Mouse (Mus musculus): Measurements from ENCODE around the gene Syt2.

Syt2 gene

GRCm38 (mm10) chr1:134741946-134742661 lies 95.6 kb downstream of the Syt2 start:
- DNase-seq (ENCODE audit: low spot score in 2 of 2), result no peak

- DNase-seq (ENCODE audit: low spot score in 2 of 2), result no peak
Measured at GRCm38 (mm10) chr1:134745648-134746047, 99.2 kb downstream of the Syt2 start.

- DNase-seq (ENCODE audit: low spot score in 2 of 2), result no peak
Measured at GRCm38 (mm10) chr1:134747236-134748174, 101.0 kb downstream of the Syt2 start.

- no peak for DNase-seq (ENCODE audit: low spot score in 2 of 2)
Measured at GRCm38 (mm10) chr1:134749889-134750288, 103.4 kb downstream of the Syt2 start.

- DNase-seq (ENCODE audit: low spot score in 2 of 2), result no peak
Measured at GRCm38 (mm10) chr1:134752447-134752846, 106.0 kb downstream of the Syt2 start.

- DNase-seq (ENCODE audit: low spot score in 2 of 2), result no peak
Measured at GRCm38 (mm10) chr1:134753751-134754630, 107.5 kb downstream of the Syt2 start.

GRCm38 (mm10) chr1:134754818-134755217 lies 108.3 kb downstream of the Syt2 start:
- DNase-seq (ENCODE audit: low spot score in 2 of 2), result no peak

GRCm38 (mm10) chr1:134755548-134756189 lies 109.2 kb downstream of the Syt2 start:
- no peak for DNase-seq (ENCODE audit: low spot score in 2 of 2)

GRCm38 (mm10) chr1:134756190-134756873 lies 109.9 kb downstream of the Syt2 start:
- DNase-seq (ENCODE audit: low spot score in 2 of 2), result no peak

- DNase-seq (ENCODE audit: low spot score in 2 of 2), result no peak
Measured at GRCm38 (mm10) chr1:134757230-134757629, 110.8 kb downstream of the Syt2 start.

- no peak for DNase-seq (ENCODE audit: low spot score in 2 of 2)
Measured at GRCm38 (mm10) chr1:134759133-134759532, 112.7 kb downstream of the Syt2 start.

GRCm38 (mm10) chr1:134760642-134761041 lies 114.2 kb downstream of the Syt2 start:
- no peak for DNase-seq (ENCODE audit: low spot score in 2 of 2)

GRCm38 (mm10) chr1:134761534-134761933 lies 115.1 kb downstream of the Syt2 start:
- DNase-seq (ENCODE audit: low spot score in 2 of 2), result no peak

- DNase-seq (ENCODE audit: low spot score in 2 of 2), result no peak
Measured at GRCm38 (mm10) chr1:134763250-134763649, 116.8 kb downstream of the Syt2 start.

GRCm38 (mm10) chr1:134763776-134764438 lies 117.4 kb downstream of the Syt2 start:
- no peak for DNase-seq (ENCODE audit: low spot score in 2 of 2)

GRCm38 (mm10) chr1:134764831-134765458 lies 118.5 kb downstream of the Syt2 start:
- DNase-seq (ENCODE audit: low spot score in 2 of 2), result no peak

GRCm38 (mm10) chr1:134766448-134766847 lies 120.0 kb downstream of the Syt2 start:
- DNase-seq (ENCODE audit: low spot score in 2 of 2), result no peak

GRCm38 (mm10) chr1:134770312-134770711 lies 123.8 kb downstream of the Syt2 start:
- DNase-seq (ENCODE audit: low spot score in 2 of 2), result no peak

- peak in 1 of 2 experiments; percentile 39 for DNase-seq (ENCODE audit: low spot score in 2 of 2)
Measured at GRCm38 (mm10) chr1:134771353-134771752, 124.9 kb downstream of the Syt2 start.

GRCm38 (mm10) chr1:134771999-134772398 lies 125.5 kb downstream of the Syt2 start:
- DNase-seq (ENCODE audit: low spot score in 2 of 2), result no peak

Data from left cerebral cortex, adult 9 months (tissue).